Mouse (Mus musculus): ENCODE results near the gene Cntnap2.

- no peak for TF ChIP-seq CTCF (IDR thresholded peaks at IDR 0.05)
- no peak for TF ChIP-seq EP300 (IDR thresholded peaks at IDR 0.05; ENCODE audit: insufficient read depth, low read depth, low read length)
- TF ChIP-seq POLR2A (IDR thresholded peaks at IDR 0.05; ENCODE audit: insufficient read depth, low read depth, low read length), result no peak
Measured at GRCm38 (mm10) chr6:46733794-46734193, 1674.6 kb downstream of the Cntnap2 start.

Measured in heart, adult 2 months (tissue).